Mouse (Mus musculus) megakaryocyte, adult 5-6 weeks (primary cell): ENCODE measurements around the gene Gamt. TPM values are rescaled to one million over a fixed set of nuclear protein-coding genes. Genes with fewer than 3 reads are reported as not detected.

Experiments
- ATAC-seq: 2 replicates; pipeline ENCODE4 v1.8.0; 2016; ENCODE audit warnings: mild to moderate bottlenecking, inconsistent platforms; ENCODE audit not compliant: poor library complexity, severe bottlenecking
- total RNA-seq, 2 experiments: library from RNA; stranded (forward) in 1 of 2; stranded (reverse) in 1 of 2; fragments of 153-499, 151-499 nt in 1 of 2; fragments of 221-1000, 200-1000 nt in 1 of 2; gene quantifications; 2 replicates each; pipeline versions ENCODE4 v1.2.3 to v1.2.4; 2015 to 2017

Gene Gamt
- total RNA-seq, 2 experiments from 2014 or later: 4.4 to 6.3 TPM

DNA sequence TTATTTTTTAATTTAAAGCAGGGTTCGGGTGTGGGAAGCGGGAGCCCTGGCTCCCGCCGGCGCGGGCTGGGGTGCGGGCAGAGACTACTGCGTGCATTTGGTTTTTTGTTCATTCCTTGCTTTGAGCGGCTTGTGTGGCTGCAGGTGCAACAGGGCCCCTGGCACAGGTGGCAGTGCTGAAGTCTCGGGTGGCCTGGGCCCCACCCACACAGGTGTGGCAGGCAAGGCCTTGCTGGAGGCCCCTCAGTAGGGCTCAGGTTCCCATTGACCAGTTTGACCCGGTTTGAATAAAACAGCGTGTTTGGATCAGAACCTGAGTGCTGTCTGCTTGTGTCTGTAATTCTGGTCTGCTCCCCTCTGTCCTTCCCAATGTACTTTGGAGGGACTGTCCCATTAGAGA is 27.3 kb upstream of the Gamt start:
- no peak for ATAC-seq

DNA sequence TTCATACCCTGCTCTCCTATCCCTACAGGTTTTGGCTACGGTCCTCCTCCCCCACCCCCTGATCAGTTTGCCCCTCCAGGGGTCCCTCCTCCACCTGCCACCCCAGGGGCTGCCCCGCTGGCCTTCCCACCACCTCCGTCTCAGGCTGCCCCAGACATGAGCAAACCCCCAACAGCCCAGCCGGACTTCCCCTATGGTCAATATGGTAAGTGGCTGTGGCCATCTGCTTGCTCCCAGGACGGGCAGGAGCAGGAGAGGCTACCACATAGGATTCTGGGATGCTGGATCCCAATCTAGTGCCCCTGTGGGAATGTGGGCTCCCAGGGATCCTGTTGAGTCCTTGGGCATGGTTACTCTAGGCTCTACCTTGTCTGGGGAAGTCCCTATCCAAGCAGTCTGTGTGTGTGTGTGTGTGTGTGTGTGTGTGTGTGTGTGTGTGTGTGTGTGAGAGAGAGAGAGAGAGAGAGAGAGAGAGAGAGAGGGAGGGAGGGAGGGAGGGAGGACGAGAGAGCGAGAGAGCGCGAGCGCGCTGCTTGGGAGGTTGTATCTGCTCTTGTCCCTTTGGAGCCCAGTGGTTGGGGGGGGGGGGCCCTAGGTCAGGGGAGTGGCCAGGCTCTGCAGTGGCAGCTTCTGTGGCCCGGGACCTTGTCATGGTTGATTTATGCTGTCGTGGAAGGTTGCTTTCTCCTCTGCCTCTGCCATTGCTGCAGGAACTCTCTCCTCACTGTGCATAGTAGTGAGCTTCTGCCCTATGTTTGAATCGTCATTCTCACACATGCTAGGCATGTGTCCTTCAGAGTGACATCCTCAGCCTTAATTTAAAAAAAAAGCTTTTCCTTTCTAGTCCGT is 24.6 kb upstream of the Gamt start:
- ATAC-seq: no peak

GRCm38 (mm10) chr10:80282481-80283441 is 21.9 kb upstream of the Gamt start:
- no peak for ATAC-seq

- peak; percentile 65 for ATAC-seq
Measured at GRCm38 (mm10) chr10:80281921-80282371, 21.1 kb upstream of the Gamt start.

- ATAC-seq: no peak
Measured at GRCm38 (mm10) chr10:80281304-80281703, 20.5 kb upstream of the Gamt start.

GRCm38 (mm10) chr10:80279273-80279672 is 18.5 kb upstream of the Gamt start:
- no peak for ATAC-seq

DNA sequence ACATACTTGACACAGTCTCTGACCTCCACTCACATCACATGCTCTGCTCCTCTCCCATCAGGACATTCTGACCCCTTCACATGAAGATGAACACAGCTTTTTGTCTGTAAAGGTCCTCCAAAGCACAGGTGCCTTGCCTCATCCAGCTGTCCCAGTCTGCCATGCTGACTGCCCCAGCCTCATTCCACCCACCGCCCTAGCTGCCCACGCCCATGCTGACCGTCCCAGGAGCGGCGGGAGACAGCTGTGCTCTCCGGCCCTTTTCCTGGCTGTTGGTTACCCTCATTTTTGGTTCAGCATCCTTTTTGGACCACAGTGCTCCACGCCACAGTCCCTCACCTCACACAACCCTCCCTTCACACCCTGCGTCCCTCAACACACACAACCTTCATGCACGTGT is 17.6 kb upstream of the Gamt start:
- ATAC-seq: no peak

- ATAC-seq: no peak
Measured at GRCm38 (mm10) chr10:80276238-80276637, 15.4 kb upstream of the Gamt start.

- ATAC-seq: no peak
Measured at GRCm38 (mm10) chr10:80273847-80274246, 13.0 kb upstream of the Gamt start.

DNA sequence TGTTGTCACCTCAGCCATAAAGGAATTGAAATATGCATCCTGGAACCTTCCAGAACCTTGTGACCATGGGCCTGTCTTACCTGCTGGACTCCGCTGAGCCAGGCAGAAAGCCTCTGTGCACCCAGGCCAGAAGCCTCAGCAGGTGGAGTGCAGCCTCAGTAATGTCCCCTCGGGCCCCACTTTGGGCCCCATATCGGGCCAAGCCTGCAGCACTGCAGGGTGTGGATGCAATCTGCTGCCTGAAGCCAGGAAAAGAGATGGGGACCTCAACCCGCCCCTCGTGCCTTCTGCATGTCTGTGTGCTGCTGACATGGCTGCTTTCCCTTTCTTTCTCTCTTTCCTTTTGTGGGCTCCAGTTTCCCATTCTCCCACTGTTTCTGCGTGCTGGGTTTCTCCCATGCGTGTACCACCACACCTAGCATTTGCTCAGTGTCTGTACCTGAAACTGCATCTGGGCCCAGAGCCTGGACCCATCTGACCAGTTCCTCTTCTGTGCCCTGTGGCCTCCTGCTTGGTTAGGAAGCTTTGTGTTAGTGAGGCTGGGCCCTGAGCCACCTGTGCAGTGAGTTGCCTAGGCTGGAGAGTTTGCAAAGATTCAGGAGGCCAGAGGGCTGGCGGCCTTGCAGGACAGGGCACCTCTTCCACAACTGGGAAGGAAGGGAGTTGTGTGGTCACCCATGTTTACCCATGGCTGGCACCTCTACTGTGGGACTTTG is 11.2 kb upstream of the Gamt start:
- peak; percentile 24; the same call in 1 of the 2 replicates for ATAC-seq

GRCm38 (mm10) chr10:80271186-80271843 is 10.5 kb upstream of the Gamt start:
- peak; percentile 25; the same call in 1 of the 2 replicates for ATAC-seq

DNA sequence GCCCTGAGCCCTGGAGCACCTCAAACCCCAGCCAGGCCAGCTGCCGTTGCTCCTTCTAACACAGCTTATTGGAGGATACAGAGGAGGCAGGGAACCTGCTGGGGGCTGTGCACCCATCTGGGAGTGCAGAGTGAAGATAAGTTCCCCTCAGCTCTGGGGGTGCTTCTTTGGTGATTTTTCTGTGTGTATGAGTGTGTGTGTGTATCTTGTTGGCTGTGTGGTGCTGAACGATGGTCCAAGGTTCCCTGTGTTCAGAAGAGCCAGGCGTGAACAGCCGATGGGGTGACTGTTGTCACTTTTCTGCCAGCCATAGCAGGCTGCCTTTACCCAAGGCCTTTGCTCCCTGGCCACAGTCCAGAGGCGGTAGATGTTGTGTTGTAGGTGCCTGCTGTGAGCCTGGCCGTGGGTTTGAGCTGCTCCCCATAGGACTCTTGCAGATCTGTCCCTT is 9.9 kb upstream of the Gamt start:
- no peak for ATAC-seq

GRCm38 (mm10) chr10:80270099-80270498 is 9.3 kb upstream of the Gamt start:
- no peak for ATAC-seq

DNA sequence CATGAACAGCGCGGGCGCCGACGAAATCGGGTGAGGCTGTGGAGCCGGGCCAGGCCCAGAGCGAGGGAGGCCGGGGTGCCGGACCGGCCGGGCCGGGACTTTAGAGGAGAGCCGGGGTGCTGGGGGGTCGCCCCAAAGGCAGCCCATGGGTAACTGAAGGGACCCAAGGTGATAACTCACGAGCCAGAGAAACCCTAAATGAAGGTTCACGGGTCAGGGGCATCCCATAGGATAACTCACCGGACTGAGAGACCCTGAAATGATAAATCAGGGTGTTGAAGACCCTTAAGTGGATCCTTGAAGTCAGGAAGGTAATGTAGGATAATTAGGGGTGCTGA is 4.3 kb upstream of the Gamt start:
- no peak for ATAC-seq

- peak; percentile 67 for ATAC-seq
Measured at GRCm38 (mm10) chr10:80264341-80265148, 3.7 kb upstream of the Gamt start.

DNA sequence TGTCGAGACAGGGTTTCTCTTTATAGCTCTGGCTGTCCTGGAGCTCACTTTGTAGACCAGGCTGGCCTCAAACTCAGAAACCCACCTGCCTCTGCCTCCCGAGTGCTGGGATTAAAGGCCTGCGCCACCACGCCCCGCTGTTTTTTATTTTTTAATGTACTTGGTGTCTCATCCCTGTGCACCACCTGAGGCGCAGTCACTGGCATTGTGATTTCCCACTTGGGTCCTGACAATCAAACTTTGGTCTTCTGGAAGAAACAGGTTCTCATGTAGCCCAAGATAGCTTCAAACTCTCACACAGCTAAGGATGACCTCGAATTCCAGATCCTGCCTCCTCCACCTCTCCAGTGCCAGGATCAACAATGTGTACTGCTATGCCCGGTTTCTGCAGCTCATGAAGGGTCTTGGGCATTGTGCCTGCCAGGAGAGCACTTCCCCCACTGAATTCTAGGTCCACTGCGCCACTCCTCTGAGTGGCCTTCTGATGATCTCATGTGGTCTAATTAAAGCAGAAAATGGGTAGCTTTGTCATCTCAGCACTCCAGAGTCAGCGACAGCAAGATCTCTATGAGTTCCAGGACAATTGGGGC is 2.1 kb upstream of the Gamt start:
- ATAC-seq: no peak

GRCm38 (mm10) chr10:80262169-80262568 is 1.4 kb upstream of the Gamt start:
- no peak for ATAC-seq

GRCm38 (mm10) chr10:80261585-80261968 is 765 bp upstream of the Gamt start:
- peak; percentile 62 for ATAC-seq
